Mouse (Mus musculus): ENCODE measurements around the gene Oas1g.
"Not testable (repeated sequence)": the region's sequence is repeated elsewhere in the genome, so short reads cannot be mapped to it uniquely, and the experiment has no call there.

DNA sequence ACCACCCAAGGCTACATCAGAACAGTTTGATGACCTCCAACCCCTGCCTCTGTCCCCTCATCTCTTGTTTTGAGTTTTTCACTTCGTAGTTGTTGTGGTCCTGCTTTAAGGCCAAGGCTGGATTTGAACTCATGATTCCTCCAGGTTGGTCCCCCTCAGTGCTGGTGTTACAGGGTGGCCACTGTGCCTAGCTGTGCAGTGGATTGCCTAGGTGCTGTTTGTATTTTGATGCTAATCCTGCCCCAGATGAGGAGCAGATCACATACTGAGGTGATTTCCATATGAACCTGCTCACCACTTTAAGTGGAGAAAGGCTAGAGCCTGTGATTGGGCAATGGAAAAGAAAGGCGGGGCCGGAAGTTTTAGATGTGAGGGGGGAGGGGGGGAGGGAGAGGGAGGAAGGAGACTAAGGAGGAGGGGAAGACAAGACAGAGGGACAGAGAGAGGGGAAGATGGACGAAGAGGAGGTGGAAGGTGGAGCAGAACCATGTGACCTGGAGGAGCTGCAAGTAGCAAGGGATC lies 942 bp upstream of the Oas1g start:
- TF ChIP-seq CTCF (IDR thresholded peaks at IDR 0.05; ENCODE audit: insufficient read depth, low read length); POLR2A (IDR thresholded peaks at IDR 0.05; ENCODE audit: borderline replicate concordance, extremely low read depth, low read depth, low read length): not testable (repeated sequence)

Measured in lung, adult 2 months (tissue).